Mouse (Mus musculus): ENCODE measurements around the gene Ubxn1.

- TF ChIP-seq POLR2A (IDR thresholded peaks at IDR 0.05; ENCODE audit: borderline replicate concordance, extremely low read depth, low read depth, low read length) (no peak), CTCF (IDR thresholded peaks at IDR 0.05; ENCODE audit: insufficient read depth, low read length) (no peak)
Measured at GRCm38 (mm10) chr19:8875031-8875430, 3.7 kb downstream of the Ubxn1 start.

All from lung, adult 2 months (tissue).